In genomic region chr7:129763754-129764153, GRCm38 (mm10) we compare ENCODE assay signal across 16 mouse cellular contexts.
DNase-seq lines count a peak whose midpoint lies in the region; ATAC-seq and TF ChIP-seq lines count a peak whose summit lies in the region.
"Had no signal": no experiment of that assay in that cellular context is flagged by ENCODE, and none has a peak within 500 bp of the region (broad histone marks: within the 10 kb centered on the region; RNA-seq: fewer than 3 reads in every experiment).

No protein-coding gene starts in this region.

- TF ChIP-seq CTCF in lung, embryonic 14.5 days (IDR thresholded peaks at IDR 0.05; ENCODE audit: low read depth): peak; percentile 33; the same call in 1 of the 2 replicates
- no peak for TF ChIP-seq CTCF in lung, adult 2 months (IDR thresholded peaks at IDR 0.05; ENCODE audit: insufficient read depth, low read length)
- TF ChIP-seq CTCF in small intestine, adult 2 months (IDR thresholded peaks at IDR 0.05; ENCODE audit: extremely low read depth, insufficient read length, insufficient replicate concordance, low read depth, low read length): no peak

- H3K9me3 ChIP-seq in lung, embryonic 14.5 days (ENCODE audit: low read depth, low read length): no peaks in the 10 kb centered on the region
- no peaks in the 10 kb centered on the region for H3K9me3 ChIP-seq in embryonic facial prominence, embryonic 10.5 days
- no peaks in the 10 kb centered on the region for H3K9me3 ChIP-seq in forebrain, embryonic 16.5 days (ENCODE audit: control insufficient read depth, low read length)
- H3K9me3 ChIP-seq: forebrain, embryonic 12.5 days; liver, embryonic 15.5 days; neural tube, embryonic 15.5 days had no signal

- ATAC-seq in lung, embryonic 14.5 days (ENCODE audit: insufficient read depth): peak; percentile 54
- ATAC-seq in forebrain, embryonic 16.5 days: no peak

- no peak overlapping the region for H3K4me3 ChIP-seq in lung, embryonic 14.5 days (ENCODE audit: low read depth, low read length)
- H3K4me3 ChIP-seq in lung, adult 2 months (replicated peaks; ENCODE audit: extremely low read depth, low read depth, low read length): no peak overlapping the region
- H3K4me3 ChIP-seq in embryonic facial prominence, embryonic 10.5 days: no peak overlapping the region
- no peak overlapping the region for H3K4me3 ChIP-seq in small intestine, adult 2 months (ENCODE audit: low read depth, low read length)
- no peak overlapping the region for H3K4me3 ChIP-seq in forebrain, embryonic 16.5 days (replicated peaks; ENCODE audit: low read length)
- H3K4me3 ChIP-seq: forebrain, embryonic 12.5 days; liver, embryonic 15.5 days; neural tube, embryonic 15.5 days had no signal

- no peaks in the 10 kb centered on the region for H3K36me3 ChIP-seq in lung, embryonic 14.5 days (ENCODE audit: insufficient read depth)
- no peaks in the 10 kb centered on the region for H3K36me3 ChIP-seq in embryonic facial prominence, embryonic 10.5 days (replicated peaks)
- no peaks in the 10 kb centered on the region for H3K36me3 ChIP-seq in small intestine, adult 2 months (ENCODE audit: control insufficient read depth, insufficient read depth, low read length)
- H3K36me3 ChIP-seq in forebrain, embryonic 16.5 days (ENCODE audit: control insufficient read depth, insufficient read depth): no peaks in the 10 kb centered on the region
- H3K36me3 ChIP-seq: forebrain, embryonic 12.5 days; liver, embryonic 15.5 days; neural tube, embryonic 15.5 days had no signal

- peaks cover 11% of the 10 kb centered on the region for H3K4me1 ChIP-seq in lung, embryonic 14.5 days (ENCODE audit: insufficient read depth)
- peaks cover 5% of the 10 kb centered on the region for H3K4me1 ChIP-seq in lung, adult 2 months (ENCODE audit: control insufficient read depth, insufficient read depth, low read length)
- H3K4me1 ChIP-seq in embryonic facial prominence, embryonic 10.5 days: peaks cover 46% of the 10 kb centered on the region
- peaks cover 36% of the 10 kb centered on the region for H3K4me1 ChIP-seq in small intestine, adult 2 months (ENCODE audit: control insufficient read depth, insufficient read depth, insufficient read length, low read length)
- H3K4me1 ChIP-seq in forebrain, embryonic 16.5 days (replicated peaks; ENCODE audit: control insufficient read depth, insufficient read depth, low read length): no peaks in the 10 kb centered on the region; the same call in 1 of the 2 replicates
- H3K4me1 ChIP-seq: liver, embryonic 15.5 days had no signal

- no peak for TF ChIP-seq POLR2A in lung, adult 2 months (IDR thresholded peaks at IDR 0.05; ENCODE audit: borderline replicate concordance, extremely low read depth, low read depth, low read length)
- TF ChIP-seq POLR2A in small intestine, adult 2 months (IDR thresholded peaks at IDR 0.05; ENCODE audit: low read depth, low read length): no peak

- no peak overlapping the region for H3K4me2 ChIP-seq in lung, embryonic 14.5 days
- H3K4me2 ChIP-seq in forebrain, embryonic 16.5 days (ENCODE audit: low read length): no peak overlapping the region
- H3K4me2 ChIP-seq: forebrain, embryonic 12.5 days; liver, embryonic 15.5 days; neural tube, embryonic 15.5 days had no signal

- no peak overlapping the region for H3K9ac ChIP-seq in lung, embryonic 14.5 days
- no peak overlapping the region for H3K9ac ChIP-seq in forebrain, embryonic 16.5 days (replicated peaks; ENCODE audit: low read depth, low read length)
- H3K9ac ChIP-seq: forebrain, embryonic 12.5 days; liver, embryonic 15.5 days; neural tube, embryonic 15.5 days had no signal

- DNase-seq in heart, adult 11 months: peak; percentile 41
- DNase-seq in heart, adult 8-10 months (ENCODE audit: low spot score): no peak
- DNase-seq in lung, embryonic 14.5 days: peak; percentile 71
- no peak for DNase-seq in lung, adult 2 months
- DNase-seq in embryonic facial prominence, embryonic 10.5 days (ENCODE audit: low spot score): no peak
- DNase-seq in right cerebral cortex, postnatal 14 days: no peak
- DNase-seq: adrenal gland, postnatal 10 days; cerebellum, adult 2 months; heart, postnatal 14 days; kidney, postnatal 36 days; thymus, adult 18-20 months had no signal

- 5% methylated on average over 5 of the region's 5 CpGs for WGBS in lung, embryonic 14.5 days
- 20% methylated on average over 5 of the region's 5 CpGs for WGBS in lung, adult 2 months
- WGBS in embryonic facial prominence, embryonic 10.5 days: 43% methylated on average over 5 of the region's 5 CpGs
- 11% methylated on average over 5 of the region's 5 CpGs for WGBS in small intestine, adult 2 months
- 28% methylated on average over 5 of the region's 5 CpGs for WGBS in forebrain, embryonic 16.5 days

- H3K27ac ChIP-seq in lung, embryonic 14.5 days (ENCODE audit: low read depth): peak overlapping the region; percentile 48
- peak overlapping the region; percentile 48 for H3K27ac ChIP-seq in embryonic facial prominence, embryonic 10.5 days (replicated peaks)
- peak overlapping the region; percentile 48 for H3K27ac ChIP-seq in small intestine, adult 2 months (ENCODE audit: insufficient read depth, low read depth, low read length)
- no peak overlapping the region for H3K27ac ChIP-seq in forebrain, embryonic 16.5 days (ENCODE audit: low read length)
- H3K27ac ChIP-seq: forebrain, embryonic 12.5 days; liver, embryonic 15.5 days; neural tube, embryonic 15.5 days had no signal

- no peaks in the 10 kb centered on the region for H3K27me3 ChIP-seq in lung, embryonic 14.5 days (ENCODE audit: insufficient read depth, low read length)
- H3K27me3 ChIP-seq in embryonic facial prominence, embryonic 10.5 days (replicated peaks; ENCODE audit: low read depth, poor library complexity, severe bottlenecking): no peaks in the 10 kb centered on the region
- H3K27me3 ChIP-seq in small intestine, adult 2 months (ENCODE audit: control insufficient read depth, insufficient read depth, low read length): no peaks in the 10 kb centered on the region
- H3K27me3 ChIP-seq in forebrain, embryonic 16.5 days (replicated peaks; ENCODE audit: control insufficient read depth, insufficient read depth, low read length): no peaks in the 10 kb centered on the region
- H3K27me3 ChIP-seq: forebrain, embryonic 12.5 days; liver, embryonic 15.5 days; neural tube, embryonic 15.5 days had no signal

Comparison
In these comparisons a context has a peak if more than half of its experiments do, and no peak if none do; other contexts are left out.
1. DNase-seq: peak in heart, adult 11 months (single experiment) and lung, embryonic 14.5 days (single experiment); none in heart, adult 8-10 months (single experiment), lung, adult 2 months (single experiment), embryonic facial prominence, embryonic 10.5 days (single experiment) and right cerebral cortex, postnatal 14 days (single experiment).